Mouse (Mus musculus) ES-E14 (cell line): ENCODE data around the gene Macf1. TPM values are rescaled to one million over a fixed set of nuclear protein-coding genes. Genes with fewer than 3 reads are reported as not detected.

Experiments
- DNase-seq: peaks from one replicate; pipeline ENCODE4 v3.0.0-alpha.2; 2013; ENCODE audit warnings: low read depth, low spot score
- H3K27ac ChIP-seq: 2 replicates; pipeline ENCODE4 v1.5.1; 2012; ENCODE audit warnings: low read depth, mild to moderate bottlenecking, low read length, moderate library complexity, mixed read lengths; ENCODE audit not compliant: poor library complexity, insufficient read depth, severe bottlenecking
- H3K36me3 ChIP-seq: 2 replicates; pipeline ENCODE4 v1.6.1; 2012; ENCODE audit warnings: mild to moderate bottlenecking, low read length, moderate library complexity, mixed read lengths; ENCODE audit not compliant: control insufficient read depth, poor library complexity, insufficient read depth, severe bottlenecking
- H3K4me1 ChIP-seq, 2 experiments: fragments of 150-350 bp in 1 of 2; sonication (generic) in 1 of 2; 2 replicates each; pipeline ENCODE4 v1.6.1; 2012; ENCODE audit warnings: low read length in 2 of 2, mild to moderate bottlenecking in 1 of 2, mixed read lengths in 1 of 2; ENCODE audit not compliant: control insufficient read depth in 2 of 2, insufficient read depth in 2 of 2, poor library complexity in 1 of 2
- H3K4me3 ChIP-seq, 2 experiments: fragments of 150-350 bp in 1 of 2; sonication (generic) in 1 of 2; 2 replicates each; pipeline ENCODE4 v1.5.1; 2012; ENCODE audit warnings: low read length in 2 of 2, low read depth in 1 of 2, mild to moderate bottlenecking in 1 of 2, mixed read lengths in 1 of 2; ENCODE audit not compliant: insufficient read depth in 1 of 2, poor library complexity in 1 of 2, severe bottlenecking in 1 of 2
- H3K9ac ChIP-seq: 2 replicates; pipeline ENCODE4 v1.6.1; 2012; ENCODE audit warnings: low read depth, mild to moderate bottlenecking, low read length, mixed read lengths; ENCODE audit not compliant: poor library complexity, insufficient read depth, severe bottlenecking
- H3K9me3 ChIP-seq: fragments of 150-350 bp; sonication (generic); 2 replicates; pipeline ENCODE4 v1.6.1; 2012; ENCODE audit warnings: low read depth, mild to moderate bottlenecking, low read length; ENCODE audit not compliant: control insufficient read depth, insufficient read depth
- CHD2 ChIP-seq: IDR thresholded peaks from 2 replicates; pipeline ENCODE4 v1.6.1; 2014; ENCODE audit warnings: mild to moderate bottlenecking, low read depth, low read length, inconsistent platforms
- HCFC1 ChIP-seq: IDR thresholded peaks from 2 replicates; pipeline ENCODE4 v1.6.1; 2012; ENCODE audit warnings: low read length, inconsistent platforms, borderline replicate concordance; ENCODE audit not compliant: insufficient read depth
- MAFK ChIP-seq: IDR thresholded peaks from 2 replicates; pipeline ENCODE4 v1.6.1; 2014; ENCODE audit warnings: mild to moderate bottlenecking, low read depth, low read length, inconsistent platforms; ENCODE audit not compliant: insufficient read depth
- ZC3H11A ChIP-seq: IDR thresholded peaks from 2 replicates; pipeline ENCODE4 v1.6.1; 2012; ENCODE audit warnings: low read depth, mild to moderate bottlenecking, inconsistent platforms, low read length, borderline replicate concordance
- ZNF384 ChIP-seq: IDR thresholded peaks from 2 replicates; pipeline ENCODE4 v1.6.1; 2012; ENCODE audit warnings: low read depth, low read length, inconsistent platforms
- in situ Hi-C, 2 experiments: fragments of 600-800 bp; cut with MboI; formaldehyde crosslinking; loops; one replicate each; pipeline ENCODE4 v1.15.1; 2025; ENCODE audit warnings: low sequenced_read_pairs in 2 of 2, inconsistent platforms in 1 of 2; ENCODE audit not compliant: unreplicated experiment in 2 of 2
- total RNA-seq: library from RNA; depleted of rRNA; stranded (reverse); fragments of 300-350 nt; gene quantifications from 2 replicates; pipeline ENCODE4 v1.2.3, GENCODE M21; 2012

The Macf1 gene
- total RNA-seq, 1 experiment: 277 TPM

DNA sequence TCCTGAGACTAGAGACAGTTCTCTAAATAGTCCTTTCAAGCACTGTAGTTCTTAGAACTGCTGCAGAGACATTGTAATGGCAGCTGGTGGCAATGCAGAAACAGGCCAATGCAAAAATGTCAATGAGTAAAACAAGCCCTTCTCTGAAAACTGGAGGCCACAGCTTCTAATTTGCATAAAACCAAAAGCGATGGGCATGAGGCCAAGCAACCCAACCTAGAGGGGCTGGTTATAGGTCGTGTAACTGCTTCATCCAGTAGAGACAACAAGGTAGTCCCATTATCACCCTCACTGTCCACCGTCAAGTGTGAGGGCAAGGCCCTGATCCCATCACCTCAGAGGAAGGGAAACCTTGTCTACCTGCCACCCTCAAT lies 99.5 kb downstream of the Macf1 start:
- Histone ChIP-seq H3K27ac (no peak overlapping the region), H3K9me3 (no peaks in the 10 kb centered on the region), H3K4me3 (no peak overlapping the region), H3K9ac (no peak overlapping the region), H3K36me3 (no peaks in the 10 kb centered on the region), H3K4me1 (peaks cover 3 to 5% of the 10 kb centered on the region in 2 experiments; a peak in 1 of 4 replicates)
- TF ChIP-seq ZNF384 (no peak), MAFK (no peak), CHD2 (no peak), ZC3H11A (no peak), HCFC1 (no peak)
- in situ Hi-C loops: no loop called here
- no peak for DNase-seq

DNA sequence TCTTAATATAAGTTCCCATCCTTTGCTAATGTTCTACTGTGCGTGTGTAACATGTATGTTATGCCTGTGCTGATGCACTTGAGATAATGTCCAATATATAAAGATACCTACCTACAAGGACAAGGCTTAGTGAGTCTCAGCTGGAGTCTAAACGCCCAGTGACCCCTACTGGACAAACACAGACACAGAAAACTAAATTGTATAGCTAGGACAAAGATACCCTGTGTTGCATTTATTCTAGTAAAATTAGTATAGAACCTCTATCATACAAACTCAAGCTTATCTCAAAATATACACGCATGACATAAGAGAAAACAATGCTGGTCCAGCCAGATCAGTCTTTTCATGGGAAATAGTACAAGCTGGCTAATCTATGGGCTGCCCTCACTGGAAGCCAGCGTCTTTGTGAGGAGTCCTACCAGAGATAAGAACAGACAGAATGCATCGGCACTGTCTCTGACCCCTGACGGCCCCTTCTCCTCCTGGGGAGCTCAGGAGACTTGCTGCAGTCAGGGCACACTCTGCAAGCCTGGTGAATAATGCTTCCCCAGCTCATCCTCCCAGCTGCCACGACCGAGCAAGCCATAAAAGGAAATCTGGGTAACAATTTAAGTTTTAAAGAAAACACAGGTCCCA lies 100.0 kb downstream of the Macf1 start:
- Histone ChIP-seq H3K4me3 (no peak overlapping the region), H3K9me3 (no peaks in the 10 kb centered on the region), H3K27ac (no peak overlapping the region), H3K4me1 (peaks cover 3 to 4% of the 10 kb centered on the region in 2 experiments; a peak in 1 of 4 replicates), H3K36me3 (no peaks in the 10 kb centered on the region), H3K9ac (no peak overlapping the region)
- TF ChIP-seq ZNF384 (no peak), MAFK (no peak), ZC3H11A (no peak), CHD2 (no peak), HCFC1 (no peak)
- DNase-seq: no peak
- in situ Hi-C loops: no loop called here

DNA sequence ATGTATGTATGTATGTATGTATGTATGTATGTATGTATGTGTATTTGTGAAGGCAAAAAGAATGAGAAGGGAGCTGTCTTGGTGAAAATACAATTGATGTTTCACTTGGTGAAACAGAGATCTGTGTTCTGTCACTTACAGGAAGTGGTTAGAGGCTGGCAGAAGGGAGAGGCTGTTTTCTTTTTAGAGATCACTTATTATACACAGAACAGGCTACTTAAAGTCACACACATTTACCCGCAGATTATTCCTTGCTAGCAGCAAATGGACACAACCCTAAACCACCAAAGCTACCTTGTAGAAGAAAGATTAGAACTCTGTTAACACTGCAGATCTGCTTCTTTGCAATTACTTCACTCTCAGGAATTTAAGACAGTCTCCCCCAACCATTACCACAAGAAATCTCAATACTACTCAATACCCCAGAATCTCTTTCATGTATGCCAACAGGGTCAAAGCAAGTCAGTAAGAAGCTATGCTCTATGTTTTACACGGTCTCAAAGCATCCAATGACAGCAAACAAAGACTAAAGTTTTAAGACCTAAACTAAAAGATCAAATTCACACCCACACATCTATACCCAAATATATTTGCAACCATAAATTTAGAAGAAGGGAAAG lies 106.6 kb downstream of the Macf1 start:
- H3K9ac ChIP-seq: no peak overlapping the region
- DNase-seq: no peak
- no peak overlapping the region for H3K27ac ChIP-seq
- H3K9me3 ChIP-seq: no peaks in the 10 kb centered on the region
- H3K36me3 ChIP-seq: no peaks in the 10 kb centered on the region
- H3K4me1 ChIP-seq: peaks cover 0 to 3% of the 10 kb centered on the region in 2 experiments; a peak in 1 of 4 replicates
- no peak overlapping the region for H3K4me3 ChIP-seq
- in situ Hi-C loops: no loop called here
- TF ChIP-seq ZNF384 (no peak), CHD2 (no peak), ZC3H11A (no peak), MAFK (no peak), HCFC1 (no peak)

DNA sequence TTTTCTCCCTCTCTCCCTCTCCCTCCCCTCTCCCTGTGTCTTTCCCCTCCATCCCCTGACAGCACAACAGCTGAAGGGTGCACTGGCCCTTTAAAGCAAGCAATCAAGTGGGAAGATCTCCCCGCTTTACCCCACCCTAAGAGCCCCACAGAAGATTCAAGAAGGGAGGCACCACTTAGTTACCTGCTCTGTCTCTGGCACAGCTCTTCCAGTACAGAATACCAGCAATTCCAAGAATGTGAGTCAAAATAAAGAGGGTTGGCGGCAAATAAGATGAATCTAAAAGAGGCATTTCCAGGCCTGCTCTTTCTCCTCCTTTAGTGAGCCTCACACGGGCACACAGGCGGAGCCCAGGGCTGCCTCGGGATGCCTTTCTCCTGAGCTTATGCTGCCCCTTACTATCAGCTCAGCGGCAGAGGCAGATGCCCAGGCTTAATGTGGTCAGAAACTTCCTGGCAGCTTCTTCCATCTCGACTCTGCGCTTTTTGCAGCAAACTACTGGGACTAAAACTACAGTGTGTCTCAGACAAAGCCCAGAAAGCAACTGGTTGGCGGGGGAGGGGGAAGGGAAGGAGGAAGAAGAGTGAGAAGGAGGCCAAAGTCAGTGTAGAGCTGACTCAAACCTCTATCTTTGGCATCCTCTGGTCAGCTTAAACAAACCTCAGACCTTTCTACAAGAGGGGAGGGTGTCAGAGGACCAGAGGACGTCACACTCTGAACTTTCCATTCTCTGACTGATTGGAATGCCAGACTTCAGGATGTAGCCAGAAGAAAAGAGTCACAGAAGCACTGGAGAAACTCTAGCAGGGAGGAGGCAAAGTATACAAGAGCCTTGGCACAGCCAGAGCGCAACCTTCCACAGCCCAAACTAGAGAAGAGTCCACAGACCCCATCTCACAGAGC lies 111.5 kb downstream of the Macf1 start:
- H3K9me3 ChIP-seq: no peaks in the 10 kb centered on the region
- H3K4me1 ChIP-seq: peaks cover 0 to 11% of the 10 kb centered on the region in 2 experiments; a peak in 3 of 4 replicates
- peak overlapping the region; percentile 64 for H3K9ac ChIP-seq
- H3K4me3 ChIP-seq: peak overlapping the region; percentile 37 to 56
- no peaks in the 10 kb centered on the region for H3K36me3 ChIP-seq
- TF ChIP-seq ZNF384: no peak
- DNase-seq: no peak
- in situ Hi-C loops: no loop called here
- H3K27ac ChIP-seq: 0 out of 2 replicates have a peak overlapping the region, but pooled peaks have one; percentile 14
